Mouse (Mus musculus) ovary, postnatal 36 days (tissue): Measurements from ENCODE around the gene Lmntd2.
"Not testable (repeated sequence)": the region's sequence is repeated elsewhere in the genome, so short reads cannot be mapped to it uniquely, and the experiment has no call there.

Experiments used
- DNase-seq: peaks from one replicate; pipeline ENCODE4 v3.0.0; 2022; ENCODE audit warnings: low spot score, mixed read lengths

Lmntd2 gene

GRCm38 (mm10) chr7:141213605-141214235 lies at the start of gene Lmntd2:
Gene Lmntd2 (minus strand): TSS chr7:141214080.
- DNase-seq = no peak

- DNase-seq = no peak
Measured at GRCm38 (mm10) chr7:141263640-141264039, 49.8 kb upstream of the Lmntd2 start.

GRCm38 (mm10) chr7:141261480-141261879 lies 47.6 kb upstream of the Lmntd2 start:
- no peak for DNase-seq

GRCm38 (mm10) chr7:141256159-141256558 lies 42.3 kb upstream of the Lmntd2 start:
- DNase-seq = no peak

- not testable (repeated sequence) for DNase-seq
Measured at GRCm38 (mm10) chr7:141250486-141250885, 36.6 kb upstream of the Lmntd2 start.

GRCm38 (mm10) chr7:141231551-141231950 lies 17.7 kb upstream of the Lmntd2 start:
- DNase-seq = no peak

GRCm38 (mm10) chr7:141231111-141231510 lies 17.2 kb upstream of the Lmntd2 start:
- DNase-seq = no peak

GRCm38 (mm10) chr7:141230570-141230969 lies 16.7 kb upstream of the Lmntd2 start:
- no peak for DNase-seq

GRCm38 (mm10) chr7:141229702-141230101 lies 15.8 kb upstream of the Lmntd2 start:
- DNase-seq = no peak

- peak; percentile 90 for DNase-seq
Measured at GRCm38 (mm10) chr7:141228279-141229067, 14.6 kb upstream of the Lmntd2 start, which contains the start of gene Phrf1. Gene Phrf1 (plus strand): TSS chr7:141228784.

GRCm38 (mm10) chr7:141227796-141228195 lies 13.9 kb upstream of the Lmntd2 start:
- DNase-seq = no peak

- no peak for DNase-seq
Measured at GRCm38 (mm10) chr7:141226535-141226934, 12.7 kb upstream of the Lmntd2 start.

GRCm38 (mm10) chr7:141222696-141223215 lies 8.9 kb upstream of the Lmntd2 start:
- no peak for DNase-seq

GRCm38 (mm10) chr7:141222126-141222467 lies 8.2 kb upstream of the Lmntd2 start:
- DNase-seq = no peak

GRCm38 (mm10) chr7:141221249-141222125 lies 7.6 kb upstream of the Lmntd2 start:
- peak; percentile 99 for DNase-seq

GRCm38 (mm10) chr7:141220377-141220776 lies 6.5 kb upstream of the Lmntd2 start:
- DNase-seq = no peak

- DNase-seq = no peak
Measured at GRCm38 (mm10) chr7:141219558-141220099, 5.7 kb upstream of the Lmntd2 start.

GRCm38 (mm10) chr7:141218557-141219133 lies 4.8 kb upstream of the Lmntd2 start:
- DNase-seq = no peak

GRCm38 (mm10) chr7:141218141-141218540 lies 4.3 kb upstream of the Lmntd2 start:
- DNase-seq = no peak

GRCm38 (mm10) chr7:141217343-141218013 lies 3.6 kb upstream of the Lmntd2 start:
- no peak for DNase-seq

- no peak for DNase-seq
Measured at GRCm38 (mm10) chr7:141216894-141217293, 3.0 kb upstream of the Lmntd2 start.
